Mouse (Mus musculus) forebrain, postnatal 0 days (tissue): Measurements from ENCODE around the gene Mef2c. TPM values are rescaled to one million over a fixed set of nuclear protein-coding genes. Genes with fewer than 3 reads are reported as not detected.

Experiments used
- ATAC-seq: fragments of 200-750 bp; cut with Nextera tagmentation; 2 replicates; pipeline ENCODE4 v1.8.0; 2017; ENCODE audit warnings: mild to moderate bottlenecking, moderate library complexity
- DNase-seq: peaks from one replicate; pipeline ENCODE4 v3.0.0-alpha.2; 2015
- H3K27ac ChIP-seq: fragments of 300-500 bp; sonication (generic); 2 replicates; pipeline ENCODE4 v1.5.1; 2014; ENCODE audit warnings: low read depth, mild to moderate bottlenecking, antibody characterized with exemption, low read length, moderate library complexity, mixed read lengths
- H3K27me3 ChIP-seq: fragments of 300-500 bp; sonication (generic); 2 replicates; pipeline ENCODE4 v1.6.1; 2014; ENCODE audit warnings: mild to moderate bottlenecking, low read length, mixed read lengths; ENCODE audit not compliant: insufficient read depth
- H3K36me3 ChIP-seq: fragments of 300-500 bp; sonication (generic); 2 replicates; pipeline ENCODE4 v1.6.1; 2014; ENCODE audit warnings: mild to moderate bottlenecking, moderate library complexity; ENCODE audit not compliant: insufficient read depth
- H3K4me1 ChIP-seq: fragments of 300-500 bp; sonication (generic); 2 replicates; pipeline ENCODE4 v1.6.1; 2014; ENCODE audit warnings: antibody characterized with exemption; ENCODE audit not compliant: insufficient read depth
- H3K4me2 ChIP-seq: fragments of 300-500 bp; sonication (generic); 2 replicates; pipeline ENCODE4 v1.6.1; 2014; ENCODE audit warnings: low read depth, mild to moderate bottlenecking, moderate library complexity
- H3K4me3 ChIP-seq: fragments of 300-500 bp; sonication (generic); 2 replicates; pipeline ENCODE4 v1.5.1; 2014; ENCODE audit warnings: low read depth, low read length, mixed read lengths
- H3K9ac ChIP-seq: fragments of 300-500 bp; sonication (generic); 2 replicates; pipeline ENCODE4 v1.6.1; 2014; ENCODE audit warnings: mild to moderate bottlenecking
- H3K9me3 ChIP-seq: fragments of 300-500 bp; sonication (generic); 2 replicates; pipeline ENCODE4 v1.6.1; 2016; ENCODE audit warnings: low read length
- CTCF ChIP-seq: sonication (generic); IDR thresholded peaks from 2 replicates; pipeline ENCODE4 v1.5.1; 2016; ENCODE audit warnings: antibody characterized with exemption, control low read depth, low read depth
- WGBS: fragments of 180-500 bp; shearing (Covaris S2); extraction: QIAGEN DNeasy Blood & Tissue Kit; methylation state at CpG from one replicate; pipeline ENCODE4 v1.1.7; 2014; 5-methylcytosine and 5-hydroxymethylcytosine counted together
- polyA plus RNA-seq: library from polyadenylated mRNA; unstranded; fragments of >200 nt; fragmentation: Nextera tagmentation; extraction: Ambion mirVana; gene quantifications from 2 replicates; pipeline ENCODE4 v1.2.1, GENCODE M21; 2015
- total RNA-seq: library from RNA; depleted of rRNA; stranded (reverse); fragments of >200 nt; gene quantifications from 2 replicates; pipeline ENCODE4 v1.2.3, GENCODE M21; 2014

Mef2c gene
- total and polyA plus RNA-seq, 2 experiments from 2014 or later: 245 to 373 TPM

GRCm38 (mm10) chr13:83480388-83480787 is 23.4 kb upstream of the Mef2c start:
- ATAC-seq (peak; percentile 55), DNase-seq (peak; percentile 46)
- peak overlapping the region; percentile 17; the same call in 1 of the 2 replicates for H3K27ac ChIP-seq
- H3K27me3 ChIP-seq: no peaks in the 10 kb centered on the region
- no peaks in the 10 kb centered on the region for H3K36me3 ChIP-seq
- H3K4me2 ChIP-seq: no peak overlapping the region
- H3K9me3 ChIP-seq: no peaks in the 10 kb centered on the region
- TF ChIP-seq CTCF: no peak
- H3K4me1 ChIP-seq: no peaks in the 10 kb centered on the region
- 36% methylated on average over 3 of the region's 3 CpGs for WGBS
- no peak overlapping the region for H3K4me3 ChIP-seq
- no peak overlapping the region for H3K9ac ChIP-seq

GRCm38 (mm10) chr13:83481310-83481709 is 22.5 kb upstream of the Mef2c start:
- Histone ChIP-seq H3K36me3 (no peaks in the 10 kb centered on the region), H3K27me3 (no peaks in the 10 kb centered on the region), H3K27ac (0 out of 2 replicates have a peak overlapping the region, but pooled peaks have one; percentile 1), H3K4me2 (no peak overlapping the region), H3K9ac (no peak overlapping the region), H3K9me3 (no peaks in the 10 kb centered on the region), H3K4me3 (no peak overlapping the region), H3K4me1 (no peaks in the 10 kb centered on the region)
- peak; percentile 88 for ATAC-seq
- DNase-seq: peak; percentile 78
- TF ChIP-seq CTCF: no peak
- 36% methylated on average over 7 of the region's 7 CpGs for WGBS

GRCm38 (mm10) chr13:83482087-83482486 is 21.7 kb upstream of the Mef2c start:
- 73% methylated on average over 5 of the region's 5 CpGs for WGBS

GRCm38 (mm10) chr13:83484215-83484614 is 19.6 kb upstream of the Mef2c start:
- no peaks in the 10 kb centered on the region for H3K27me3 ChIP-seq
- H3K4me2 ChIP-seq: no peak overlapping the region
- ATAC-seq: no peak
- no peak overlapping the region for H3K4me3 ChIP-seq
- no peak overlapping the region for H3K9ac ChIP-seq
- TF ChIP-seq CTCF: no peak
- H3K9me3 ChIP-seq: no peaks in the 10 kb centered on the region
- no peak for DNase-seq
- H3K4me1 ChIP-seq: no peaks in the 10 kb centered on the region
- no peaks in the 10 kb centered on the region for H3K36me3 ChIP-seq
- 71% methylated on average over 4 of the region's 4 CpGs for WGBS
- no peak overlapping the region for H3K27ac ChIP-seq

More at GRCm38 (mm10) chr13:83482087-83482486, 21.7 kb upstream of the Mef2c start:
- no peaks in the 10 kb centered on the region for H3K9me3 ChIP-seq
- no peak for TF ChIP-seq CTCF
- H3K27ac ChIP-seq: no peak overlapping the region; the same call in 1 of the 2 replicates
- no peaks in the 10 kb centered on the region for H3K4me1 ChIP-seq
- H3K36me3 ChIP-seq: no peaks in the 10 kb centered on the region
- H3K9ac ChIP-seq: no peak overlapping the region
- DNase-seq: no peak
- H3K4me2 ChIP-seq: no peak overlapping the region
- no peaks in the 10 kb centered on the region for H3K27me3 ChIP-seq
- H3K4me3 ChIP-seq: no peak overlapping the region
- no peak for ATAC-seq

GRCm38 (mm10) chr13:83484721-83485369 is 19.0 kb upstream of the Mef2c start:
- Histone ChIP-seq H3K4me1 (no peaks in the 10 kb centered on the region), H3K27ac (no peak overlapping the region), H3K36me3 (no peaks in the 10 kb centered on the region), H3K9me3 (no peaks in the 10 kb centered on the region), H3K4me2 (no peak overlapping the region), H3K4me3 (no peak overlapping the region), H3K27me3 (no peaks in the 10 kb centered on the region), H3K9ac (no peak overlapping the region)
- peak; percentile 28; the same call in 1 of the 2 replicates for ATAC-seq
- 74% methylated on average over 7 of the region's 7 CpGs for WGBS
- DNase-seq: no peak
- TF ChIP-seq CTCF: no peak

GRCm38 (mm10) chr13:83492051-83492450 is 11.8 kb upstream of the Mef2c start:
- no peak for TF ChIP-seq CTCF
- Histone ChIP-seq H3K9ac (no peak overlapping the region), H3K4me3 (no peak overlapping the region), H3K27me3 (no peaks in the 10 kb centered on the region), H3K36me3 (no peaks in the 10 kb centered on the region), H3K4me1 (no peaks in the 10 kb centered on the region), H3K9me3 (no peaks in the 10 kb centered on the region), H3K4me2 (no peak overlapping the region), H3K27ac (no peak overlapping the region)
- 75% methylated on average over 3 of the region's 3 CpGs for WGBS
- DNase-seq (no peak), ATAC-seq (no peak)

DNA sequence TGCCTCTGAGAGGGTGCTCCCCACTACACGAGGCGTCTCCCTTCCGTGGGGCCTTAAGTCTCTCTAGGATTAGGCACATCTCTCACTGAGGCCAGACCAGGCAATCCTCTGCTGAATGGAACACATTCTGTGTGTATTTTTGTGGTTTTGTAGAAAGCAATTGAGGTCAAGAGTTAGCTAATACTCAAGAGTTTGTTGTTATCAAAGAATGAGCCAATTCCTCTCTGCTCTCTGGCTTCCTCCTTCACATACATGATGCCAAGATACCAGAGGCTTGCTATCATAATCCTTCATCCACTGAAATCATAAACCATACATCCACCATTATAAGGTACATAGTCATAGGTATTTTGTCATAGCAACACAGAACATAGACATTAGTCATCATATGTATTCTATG is 6.1 kb upstream of the Mef2c start:
- H3K27ac ChIP-seq: no peak overlapping the region
- H3K4me2 ChIP-seq: no peak overlapping the region
- H3K36me3 ChIP-seq: no peaks in the 10 kb centered on the region
- ATAC-seq (no peak), DNase-seq (no peak)
- 85% methylated on average over 3 of the region's 3 CpGs for WGBS
- no peaks in the 10 kb centered on the region for H3K4me1 ChIP-seq
- H3K27me3 ChIP-seq: no peaks in the 10 kb centered on the region
- TF ChIP-seq CTCF: no peak
- H3K4me3 ChIP-seq: no peak overlapping the region
- H3K9me3 ChIP-seq: no peaks in the 10 kb centered on the region
- no peak overlapping the region for H3K9ac ChIP-seq
